Mouse (Mus musculus) heart, embryonic 13.5 days (tissue): ENCODE data around the gene Glrp1. TPM values are rescaled to one million over a fixed set of nuclear protein-coding genes. Genes with fewer than 3 reads are reported as not detected.

Experiments
- ATAC-seq: fragments of 200-750 bp; cut with Nextera tagmentation; 2 replicates; pipeline ENCODE4 v1.8.0; 2017; ENCODE audit warnings: moderate TSS enrichment; ENCODE audit not compliant: insufficient number of reproducible peaks, low FRiP score, low TSS enrichment; ENCODE audit errors: extremely low read depth
- H3K27ac ChIP-seq: fragments of 300-500 bp; sonication (generic); replicated peaks from 2 replicates; pipeline ENCODE4 v1.5.1; 2015; ENCODE audit warnings: moderate library complexity, mild to moderate bottlenecking, inconsistent platforms
- H3K27me3 ChIP-seq: fragments of 300-500 bp; sonication (generic); replicated peaks from 2 replicates; pipeline ENCODE4 v1.6.1; 2015; ENCODE audit warnings: mild to moderate bottlenecking, inconsistent platforms
- H3K36me3 ChIP-seq: fragments of 300-500 bp; sonication (generic); 2 replicates; pipeline ENCODE4 v1.6.1; 2015; ENCODE audit warnings: mild to moderate bottlenecking, inconsistent platforms
- H3K4me1 ChIP-seq: fragments of 300-500 bp; sonication (generic); 2 replicates; pipeline ENCODE4 v1.6.1; 2015; ENCODE audit warnings: inconsistent platforms
- H3K4me2 ChIP-seq: fragments of 300-500 bp; sonication (generic); 2 replicates; pipeline ENCODE4 v1.6.1; 2015; ENCODE audit warnings: inconsistent platforms, mild to moderate bottlenecking, moderate library complexity
- H3K4me3 ChIP-seq: fragments of 300-500 bp; sonication (generic); 2 replicates; pipeline ENCODE4 v1.5.1; 2015; ENCODE audit warnings: moderate library complexity, mild to moderate bottlenecking, inconsistent platforms
- H3K9ac ChIP-seq: fragments of 300-500 bp; sonication (generic); 2 replicates; pipeline ENCODE4 v1.6.1; 2015; ENCODE audit warnings: inconsistent platforms, mild to moderate bottlenecking, moderate library complexity
- H3K9me3 ChIP-seq: fragments of 300-500 bp; sonication (generic); 2 replicates; pipeline ENCODE4 v1.6.1; 2016; ENCODE audit warnings: inconsistent platforms
- WGBS: fragments of 180-500 bp; shearing (Covaris S2); methylation state at CpG from one replicate; pipeline ENCODE4 v1.1.7; 2015; ENCODE audit warnings: mixed read lengths; 5-methylcytosine and 5-hydroxymethylcytosine counted together
- polyA plus RNA-seq: library from polyadenylated mRNA; unstranded; fragments of >200 nt; fragmentation: Nextera tagmentation; extraction: Ambion mirVana; gene quantifications from 2 replicates; pipeline ENCODE4 v1.2.1, GENCODE M21; 2015

Glrp1 gene
- polyA plus RNA-seq, 1 experiment from 2014 or later = 0.19 TPM

DNA sequence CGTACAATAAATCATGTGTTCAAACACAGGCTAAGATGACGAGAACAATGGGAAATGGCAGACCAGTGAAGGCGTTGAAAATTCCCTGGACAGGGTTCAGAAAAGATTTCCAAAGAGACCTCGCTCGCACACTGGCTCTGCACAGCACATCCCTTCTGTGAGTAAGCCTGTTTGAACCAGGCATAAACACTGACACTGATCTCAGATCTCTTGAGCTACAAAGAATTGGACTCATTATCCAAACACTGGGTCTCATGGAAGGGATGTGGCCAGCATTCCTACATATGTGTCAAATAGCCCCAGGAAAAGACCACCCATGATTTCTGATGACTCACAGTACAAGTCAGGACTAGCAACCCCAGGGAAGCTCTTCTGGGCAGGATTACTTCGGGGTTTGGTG, 16.3 kb upstream of the Glrp1 start:
- H3K9ac ChIP-seq = no peak overlapping the region
- ATAC-seq = no peak; the same call in 1 of the 2 replicates
- H3K4me2 ChIP-seq = no peak overlapping the region
- no peaks in the 10 kb centered on the region for H3K36me3 ChIP-seq
- H3K4me1 ChIP-seq = peaks cover 6% of the 10 kb centered on the region; the same call in 1 of the 2 replicates
- no peak overlapping the region for H3K27ac ChIP-seq
- WGBS = 37% methylated on average over 6 of the region's 6 CpGs
- H3K27me3 ChIP-seq = no peaks in the 10 kb centered on the region
- H3K4me3 ChIP-seq = no peak overlapping the region
- H3K9me3 ChIP-seq = no peaks in the 10 kb centered on the region

DNA sequence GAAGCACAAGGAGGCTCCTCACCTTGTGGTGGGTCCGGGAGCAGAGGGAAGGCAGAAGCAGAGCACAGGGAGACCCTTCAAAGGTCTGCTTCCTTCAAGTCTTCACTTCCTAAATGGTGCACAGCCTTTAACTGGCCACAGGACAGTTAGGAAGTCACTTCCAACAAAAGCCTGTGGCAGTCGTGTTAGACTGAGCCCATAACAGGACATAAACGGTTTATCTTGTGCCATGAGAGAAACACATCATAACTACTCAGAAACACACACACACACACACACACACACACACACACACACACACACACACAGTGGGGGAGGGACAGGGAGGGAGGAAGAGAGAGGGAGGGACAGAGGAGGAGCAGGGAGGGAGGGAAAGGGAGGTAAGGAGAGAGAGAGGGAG, 15.8 kb upstream of the Glrp1 start:
- 0 out of 2 replicates have a peak, but pooled peaks cover under 1% of the 10 kb centered on the region for H3K27me3 ChIP-seq
- H3K36me3 ChIP-seq = no peaks in the 10 kb centered on the region
- 66% methylated on average over 3 of the region's 3 CpGs for WGBS
- no peak overlapping the region for H3K4me3 ChIP-seq
- peaks cover 6% of the 10 kb centered on the region; the same call in 1 of the 2 replicates for H3K4me1 ChIP-seq
- H3K27ac ChIP-seq = no peak overlapping the region
- H3K9ac ChIP-seq = no peak overlapping the region
- no peaks in the 10 kb centered on the region for H3K9me3 ChIP-seq
- no peak overlapping the region for H3K4me2 ChIP-seq
- no peak for ATAC-seq

DNA sequence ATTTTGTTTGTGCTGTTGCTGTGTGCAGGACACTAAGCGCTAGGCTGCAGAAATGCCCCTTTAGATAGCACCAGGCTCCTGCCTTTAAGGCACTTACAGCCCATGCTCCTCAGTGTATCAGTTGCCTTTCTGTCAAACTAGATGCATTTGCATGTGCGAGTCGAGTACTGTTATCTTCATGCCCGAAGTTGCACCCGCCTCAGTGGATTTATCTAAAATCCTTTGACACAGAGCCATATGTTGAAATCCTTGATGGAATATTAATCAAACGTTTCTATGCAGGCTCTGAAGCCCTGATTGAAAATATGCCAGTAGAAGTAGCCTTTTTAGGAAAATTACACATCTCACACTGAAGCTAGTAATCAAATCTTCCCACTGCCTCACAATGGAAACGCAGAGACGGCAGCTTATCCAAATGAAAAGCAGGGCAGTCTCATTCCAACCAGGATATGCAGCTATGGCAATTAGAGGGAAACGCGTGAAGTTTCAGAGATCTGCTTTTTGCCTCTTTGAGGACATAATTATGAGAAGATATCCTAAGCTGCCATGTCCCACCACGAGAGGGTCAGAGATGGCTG, 11.4 kb upstream of the Glrp1 start:
- Histone ChIP-seq H3K27me3 (0 out of 2 replicates have a peak, but pooled peaks cover 13% of the 10 kb centered on the region), H3K4me1 (peaks cover 14% of the 10 kb centered on the region)
- 52% methylated on average over 11 of the region's 11 CpGs for WGBS

DNA sequence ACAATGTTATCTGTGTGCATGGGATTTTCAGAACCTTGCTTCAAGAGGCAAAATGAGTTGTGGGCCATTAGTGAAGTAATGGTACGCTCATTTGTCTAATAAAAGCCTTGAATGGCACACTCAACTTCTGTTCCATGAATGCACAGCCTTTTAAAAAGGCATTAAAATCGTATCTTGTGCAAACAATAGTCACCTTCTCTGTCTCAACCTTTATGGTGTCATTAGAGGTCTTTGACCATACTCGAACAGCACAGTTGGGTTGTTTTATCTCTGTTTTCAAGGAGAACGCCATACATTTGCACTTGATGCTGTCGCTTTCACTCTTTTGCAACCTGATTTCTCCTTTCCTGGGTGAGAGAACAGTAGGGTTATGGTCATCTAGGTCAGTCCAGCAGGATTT, 3.7 kb upstream of the Glrp1 start:
- Histone ChIP-seq H3K4me3 (no peak overlapping the region), H3K27me3 (0 out of 2 replicates have a peak, but pooled peaks cover 3% of the 10 kb centered on the region), H3K9me3 (no peaks in the 10 kb centered on the region), H3K4me2 (no peak overlapping the region), H3K9ac (no peak overlapping the region), H3K27ac (no peak overlapping the region), H3K36me3 (no peaks in the 10 kb centered on the region), H3K4me1 (peaks cover 17% of the 10 kb centered on the region)
- no peak for ATAC-seq
- WGBS = 73% methylated on average over 5 of the region's 5 CpGs

More for the DNA sequence above, 11.4 kb upstream of the Glrp1 start:
- H3K9me3 ChIP-seq = no peaks in the 10 kb centered on the region
- H3K4me3 ChIP-seq = no peak overlapping the region
- H3K4me2 ChIP-seq = no peak overlapping the region
- no peak for ATAC-seq
- H3K27ac ChIP-seq = no peak overlapping the region
- no peaks in the 10 kb centered on the region for H3K36me3 ChIP-seq
- no peak overlapping the region for H3K9ac ChIP-seq

DNA sequence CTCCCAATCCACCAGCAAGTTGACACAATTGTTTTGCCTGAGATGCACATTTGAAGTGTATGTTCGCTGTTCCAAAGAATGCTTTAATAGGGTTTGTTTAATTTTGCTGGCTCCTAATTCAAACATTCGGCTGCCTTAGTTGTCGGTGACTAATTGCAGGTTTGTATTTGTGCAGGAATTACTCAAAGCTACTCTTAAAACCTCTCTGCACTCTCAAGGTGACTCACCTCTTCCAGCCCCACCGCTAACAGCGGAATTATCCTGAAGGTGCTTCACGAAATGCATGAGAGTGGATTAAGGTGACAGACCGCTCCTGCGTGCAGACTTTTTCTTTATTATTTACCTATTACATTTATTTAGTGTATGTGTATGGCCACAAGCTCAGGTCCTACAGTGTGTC, 2.0 kb downstream of the Glrp1 start:
- no peak for ATAC-seq
- Histone ChIP-seq H3K27me3 (no peaks in the 10 kb centered on the region), H3K4me2 (no peak overlapping the region), H3K9ac (no peak overlapping the region), H3K4me1 (peaks cover 23% of the 10 kb centered on the region), H3K4me3 (no peak overlapping the region), H3K27ac (no peak overlapping the region), H3K36me3 (no peaks in the 10 kb centered on the region), H3K9me3 (no peaks in the 10 kb centered on the region)
- WGBS = 80% methylated on average over 8 of the region's 8 CpGs

DNA sequence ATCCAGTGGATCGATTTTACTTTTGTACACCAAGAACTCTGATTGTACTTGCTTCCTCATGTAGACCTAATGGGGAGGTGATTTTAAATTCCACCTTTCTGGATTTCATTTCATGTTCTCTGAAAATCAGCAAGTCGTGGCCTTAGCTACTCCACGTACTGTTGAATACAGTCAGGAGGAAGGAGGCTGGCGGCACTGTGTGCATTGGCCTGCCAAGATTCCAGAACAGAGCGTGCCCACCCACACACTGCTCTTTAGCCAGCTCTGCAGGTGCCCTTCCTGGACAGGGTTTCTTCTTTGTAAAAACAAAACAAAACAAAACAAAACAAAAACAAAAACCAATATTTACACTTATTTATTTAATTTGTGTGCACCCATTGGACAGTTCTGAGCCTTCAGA, 2.7 kb downstream of the Glrp1 start:
- WGBS = 72% methylated on average over 5 of the region's 5 CpGs
- Histone ChIP-seq H3K27me3 (no peaks in the 10 kb centered on the region), H3K9me3 (no peaks in the 10 kb centered on the region), H3K4me1 (peaks cover 23% of the 10 kb centered on the region), H3K9ac (no peak overlapping the region), H3K4me3 (no peak overlapping the region), H3K36me3 (no peaks in the 10 kb centered on the region), H3K4me2 (no peak overlapping the region), H3K27ac (no peak overlapping the region)
- ATAC-seq = no peak

- H3K9ac ChIP-seq = no peak overlapping the region
- H3K27me3 ChIP-seq = no peaks in the 10 kb centered on the region
- H3K36me3 ChIP-seq = no peaks in the 10 kb centered on the region
- no peak for ATAC-seq
- peaks cover 23% of the 10 kb centered on the region for H3K4me1 ChIP-seq
- H3K4me3 ChIP-seq = no peak overlapping the region
- no peaks in the 10 kb centered on the region for H3K9me3 ChIP-seq
- no peak overlapping the region for H3K27ac ChIP-seq
- 78% methylated on average over 5 of the region's 5 CpGs for WGBS
- no peak overlapping the region for H3K4me2 ChIP-seq
Measured at GRCm38 (mm10) chr1:88506412-88506811, 3.5 kb downstream of the Glrp1 start.

DNA sequence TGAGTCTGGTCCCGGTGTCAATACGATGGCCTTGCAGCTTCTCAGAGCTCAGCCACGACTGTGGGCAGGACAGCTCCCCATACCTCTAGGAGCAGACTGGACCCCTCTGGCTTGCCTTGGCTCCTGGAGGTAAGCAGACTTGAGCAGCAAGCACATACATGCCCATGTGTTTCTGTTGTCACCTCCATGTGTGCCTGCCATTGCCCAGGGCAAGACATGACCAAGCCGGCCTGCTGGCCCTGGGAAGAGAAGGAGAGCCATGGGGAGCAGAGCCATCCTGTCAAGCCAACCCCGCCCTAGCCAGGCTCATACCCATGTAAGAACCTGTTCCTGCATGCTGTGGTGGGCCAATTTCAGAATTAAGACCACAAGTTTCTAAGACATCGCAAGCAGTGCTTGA, 4.2 kb downstream of the Glrp1 start:
- no peak overlapping the region for H3K4me2 ChIP-seq
- peaks cover 23% of the 10 kb centered on the region for H3K4me1 ChIP-seq
- H3K27me3 ChIP-seq = no peaks in the 10 kb centered on the region
- ATAC-seq = no peak
- H3K9me3 ChIP-seq = no peaks in the 10 kb centered on the region
- no peak overlapping the region for H3K9ac ChIP-seq
- H3K36me3 ChIP-seq = no peaks in the 10 kb centered on the region
- 76% methylated on average over 6 of the region's 6 CpGs for WGBS
- no peak overlapping the region for H3K4me3 ChIP-seq
- H3K27ac ChIP-seq = no peak overlapping the region

GRCm38 (mm10) chr1:88504531-88504945, 5.3 kb downstream of the Glrp1 start:
- no peak overlapping the region for H3K4me3 ChIP-seq
- H3K4me1 ChIP-seq = peaks cover 15% of the 10 kb centered on the region
- ATAC-seq = no peak
- no peak overlapping the region for H3K27ac ChIP-seq
- H3K9me3 ChIP-seq = no peaks in the 10 kb centered on the region
- H3K27me3 ChIP-seq = no peaks in the 10 kb centered on the region
- no peaks in the 10 kb centered on the region for H3K36me3 ChIP-seq
- no peak overlapping the region for H3K9ac ChIP-seq
- WGBS = 14% methylated on average over 7 of the region's 7 CpGs
- H3K4me2 ChIP-seq = no peak overlapping the region

DNA sequence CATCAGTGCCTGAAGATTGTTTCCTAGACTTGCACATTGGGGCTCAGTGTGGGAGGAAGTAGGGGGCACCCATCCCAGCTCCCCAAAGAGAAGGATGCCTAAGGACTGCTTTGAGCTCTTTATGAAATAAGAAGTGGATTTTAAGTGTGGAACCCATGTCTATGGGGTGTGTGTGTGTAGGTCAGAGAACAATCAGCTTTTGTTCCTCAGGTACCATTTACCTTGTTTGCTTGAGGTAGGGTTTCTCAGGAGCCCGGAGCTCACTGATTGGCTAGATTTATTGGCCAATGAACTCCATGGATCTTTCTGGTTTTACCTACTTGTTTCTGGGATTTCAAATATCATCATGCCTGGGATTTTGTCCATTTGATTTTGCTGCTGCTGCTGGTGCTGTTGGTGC, 7.0 kb downstream of the Glrp1 start:
- 91% methylated on average over 1 of the region's 1 CpGs for WGBS

GRCm38 (mm10) chr1:88499230-88499737, 10.6 kb downstream of the Glrp1 start:
- H3K27me3 ChIP-seq = no peaks in the 10 kb centered on the region
- H3K9ac ChIP-seq = no peak overlapping the region
- WGBS = 75% methylated on average over 11 of the region's 11 CpGs
- H3K27ac ChIP-seq = no peak overlapping the region
- H3K9me3 ChIP-seq = no peaks in the 10 kb centered on the region
- H3K4me2 ChIP-seq = no peak overlapping the region
- no peaks in the 10 kb centered on the region for H3K36me3 ChIP-seq
- no peak for ATAC-seq
- peaks cover 9% of the 10 kb centered on the region for H3K4me1 ChIP-seq
- H3K4me3 ChIP-seq = no peak overlapping the region

More for the DNA sequence above, 7.0 kb downstream of the Glrp1 start:
- no peak for ATAC-seq
- Histone ChIP-seq H3K9ac (no peak overlapping the region), H3K27ac (no peak overlapping the region), H3K36me3 (no peaks in the 10 kb centered on the region), H3K4me3 (no peak overlapping the region), H3K4me1 (peaks cover 15% of the 10 kb centered on the region), H3K4me2 (no peak overlapping the region), H3K9me3 (no peaks in the 10 kb centered on the region), H3K27me3 (no peaks in the 10 kb centered on the region)

DNA sequence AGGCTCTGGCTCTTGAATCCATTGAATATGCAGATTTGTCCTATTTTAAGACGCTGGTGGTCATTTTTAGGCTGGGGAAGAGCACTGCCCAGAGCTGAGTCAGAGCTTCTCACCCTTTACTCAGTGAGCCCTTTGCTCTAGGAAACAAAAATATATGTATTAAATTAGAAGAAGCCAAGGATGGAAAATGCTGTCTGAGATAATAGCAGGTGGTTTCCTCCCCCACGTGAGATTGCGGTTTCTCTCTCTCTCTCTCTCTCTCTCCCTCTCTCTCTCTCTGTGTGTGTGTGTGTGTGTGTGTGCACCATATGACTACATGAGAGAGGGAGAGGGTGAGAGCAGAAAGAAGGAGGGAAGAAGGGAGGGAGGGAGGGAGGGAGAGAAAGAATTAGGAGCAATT, 12.5 kb downstream of the Glrp1 start:
- Histone ChIP-seq H3K27me3 (no peaks in the 10 kb centered on the region), H3K4me1 (peaks cover 10% of the 10 kb centered on the region), H3K4me3 (no peak overlapping the region), H3K9ac (no peak overlapping the region), H3K9me3 (no peaks in the 10 kb centered on the region), H3K4me2 (no peak overlapping the region), H3K27ac (no peak overlapping the region), H3K36me3 (no peaks in the 10 kb centered on the region)
- 42% methylated on average over 3 of the region's 3 CpGs for WGBS
- no peak for ATAC-seq
